Mouse (Mus musculus): ENCODE measurements around the gene Cybc1.
A peak's percentile ranks its signal among the peaks of the same experiment; 100 is the strongest.

Cybc1 gene

GRCm38 (mm10) chr11:121231191-121231590 lies 2.1 kb upstream of the Cybc1 start:
- no peaks in the 10 kb centered on the region for H3K27me3 ChIP-seq (ENCODE audit: control insufficient read depth, insufficient read depth, low read length, poor library complexity, severe bottlenecking)
- no peak for DNase-seq (ENCODE audit: low read depth, low spot score)
- H3K36me3 ChIP-seq (ENCODE audit: control insufficient read depth, insufficient read depth, low read length, poor library complexity, severe bottlenecking) = peaks cover 5% of the 10 kb centered on the region; the same call in 1 of the 2 replicates

GRCm38 (mm10) chr11:121228129-121229017 lies 749 bp downstream of the Cybc1 start:
- peaks cover 14% of the 10 kb centered on the region for H3K36me3 ChIP-seq (ENCODE audit: control insufficient read depth, insufficient read depth, low read length, poor library complexity, severe bottlenecking)
- no peaks in the 10 kb centered on the region for H3K27me3 ChIP-seq (ENCODE audit: control insufficient read depth, insufficient read depth, low read length, poor library complexity, severe bottlenecking)
- DNase-seq (ENCODE audit: low read depth, low spot score) = peak; percentile 93

GRCm38 (mm10) chr11:121221321-121222010 lies 7.7 kb downstream of the Cybc1 start:
- DNase-seq (ENCODE audit: low read depth, low spot score) = no peak
- Histone ChIP-seq H3K27me3 (ENCODE audit: control insufficient read depth, insufficient read depth, low read length, poor library complexity, severe bottlenecking) (no peaks in the 10 kb centered on the region), H3K36me3 (ENCODE audit: control insufficient read depth, insufficient read depth, low read length, poor library complexity, severe bottlenecking) (peaks cover 14% of the 10 kb centered on the region)

GRCm38 (mm10) chr11:121220771-121221170 lies 8.4 kb downstream of the Cybc1 start:
- Histone ChIP-seq H3K36me3 (ENCODE audit: control insufficient read depth, insufficient read depth, low read length, poor library complexity, severe bottlenecking) (peaks cover 14% of the 10 kb centered on the region), H3K27me3 (ENCODE audit: control insufficient read depth, insufficient read depth, low read length, poor library complexity, severe bottlenecking) (no peaks in the 10 kb centered on the region)
- DNase-seq (ENCODE audit: low read depth, low spot score) = no peak

- H3K36me3 ChIP-seq (ENCODE audit: control insufficient read depth, insufficient read depth, low read length, poor library complexity, severe bottlenecking) = peaks cover 14% of the 10 kb centered on the region
- H3K27me3 ChIP-seq (ENCODE audit: control insufficient read depth, insufficient read depth, low read length, poor library complexity, severe bottlenecking) = no peaks in the 10 kb centered on the region
- DNase-seq (ENCODE audit: low read depth, low spot score) = no peak
These were observed 9.3 kb downstream of the Cybc1 start for GRCm38 (mm10) chr11:121219776-121220175.

GRCm38 (mm10) chr11:121216831-121217230 lies 12.3 kb downstream of the Cybc1 start:
- H3K36me3 ChIP-seq (ENCODE audit: control insufficient read depth, insufficient read depth, low read length, poor library complexity, severe bottlenecking) = no peaks in the 10 kb centered on the region

GRCm38 (mm10) chr11:121204161-121205006 lies 24.7 kb downstream of the Cybc1 start, which contains the start of the genes Hexdc and Ogfod3:
Gene Hexdc, plus strand, starts transcription at chr11:121204433.
Gene Ogfod3, minus strand, starts transcription at chr11:121204711.
- DNase-seq (ENCODE audit: low read depth, low spot score) = peak; percentile 98
- H3K27me3 ChIP-seq (ENCODE audit: control insufficient read depth, insufficient read depth, low read length, poor library complexity, severe bottlenecking) = no peaks in the 10 kb centered on the region
- H3K36me3 ChIP-seq (ENCODE audit: control insufficient read depth, insufficient read depth, low read length, poor library complexity, severe bottlenecking) = peaks cover 3% of the 10 kb centered on the region; the same call in 1 of the 2 replicates

More at GRCm38 (mm10) chr11:121216831-121217230, 12.3 kb downstream of the Cybc1 start:
- no peaks in the 10 kb centered on the region for H3K27me3 ChIP-seq (ENCODE audit: control insufficient read depth, insufficient read depth, low read length, poor library complexity, severe bottlenecking)
- no peak for DNase-seq (ENCODE audit: low read depth, low spot score)

GRCm38 (mm10) chr11:121203859-121204160 lies 25.3 kb downstream of the Cybc1 start:
- DNase-seq (ENCODE audit: low read depth, low spot score) = no peak
- Histone ChIP-seq H3K36me3 (ENCODE audit: control insufficient read depth, insufficient read depth, low read length, poor library complexity, severe bottlenecking) (peaks cover 3% of the 10 kb centered on the region; the same call in 1 of the 2 replicates), H3K27me3 (ENCODE audit: control insufficient read depth, insufficient read depth, low read length, poor library complexity, severe bottlenecking) (no peaks in the 10 kb centered on the region)

- DNase-seq (ENCODE audit: low read depth, low spot score) = peak; percentile 70
- H3K36me3 ChIP-seq (ENCODE audit: control insufficient read depth, insufficient read depth, low read length, poor library complexity, severe bottlenecking) = no peaks in the 10 kb centered on the region
These were observed 27.5 kb downstream of the Cybc1 start for GRCm38 (mm10) chr11:121201436-121202198.

GRCm38 (mm10) chr11:121200781-121201180 lies 28.3 kb downstream of the Cybc1 start:
- Histone ChIP-seq H3K36me3 (ENCODE audit: control insufficient read depth, insufficient read depth, low read length, poor library complexity, severe bottlenecking) (no peaks in the 10 kb centered on the region), H3K27me3 (ENCODE audit: control insufficient read depth, insufficient read depth, low read length, poor library complexity, severe bottlenecking) (no peaks in the 10 kb centered on the region)
- DNase-seq (ENCODE audit: low read depth, low spot score) = no peak

More at GRCm38 (mm10) chr11:121201436-121202198, 27.5 kb downstream of the Cybc1 start:
- H3K27me3 ChIP-seq (ENCODE audit: control insufficient read depth, insufficient read depth, low read length, poor library complexity, severe bottlenecking) = no peaks in the 10 kb centered on the region

- H3K27me3 ChIP-seq (ENCODE audit: control insufficient read depth, insufficient read depth, low read length, poor library complexity, severe bottlenecking) = no peaks in the 10 kb centered on the region
- no peak for DNase-seq (ENCODE audit: low read depth, low spot score)
- no peaks in the 10 kb centered on the region for H3K36me3 ChIP-seq (ENCODE audit: control insufficient read depth, insufficient read depth, low read length, poor library complexity, severe bottlenecking)
These were observed 29.3 kb downstream of the Cybc1 start for GRCm38 (mm10) chr11:121199851-121200250.

GRCm38 (mm10) chr11:121198622-121199021 lies 30.5 kb downstream of the Cybc1 start:
- Histone ChIP-seq H3K27me3 (ENCODE audit: control insufficient read depth, insufficient read depth, low read length, poor library complexity, severe bottlenecking) (no peaks in the 10 kb centered on the region), H3K36me3 (ENCODE audit: control insufficient read depth, insufficient read depth, low read length, poor library complexity, severe bottlenecking) (no peaks in the 10 kb centered on the region)
- no peak for DNase-seq (ENCODE audit: low read depth, low spot score)

- Histone ChIP-seq H3K36me3 (ENCODE audit: control insufficient read depth, insufficient read depth, low read length, poor library complexity, severe bottlenecking) (no peaks in the 10 kb centered on the region), H3K27me3 (ENCODE audit: control insufficient read depth, insufficient read depth, low read length, poor library complexity, severe bottlenecking) (no peaks in the 10 kb centered on the region)
- no peak for DNase-seq (ENCODE audit: low read depth, low spot score)
These were observed 35.7 kb downstream of the Cybc1 start for GRCm38 (mm10) chr11:121193415-121193814.

- no peaks in the 10 kb centered on the region for H3K36me3 ChIP-seq (ENCODE audit: control insufficient read depth, insufficient read depth, low read length, poor library complexity, severe bottlenecking)
- DNase-seq (ENCODE audit: low read depth, low spot score) = no peak
- H3K27me3 ChIP-seq (ENCODE audit: control insufficient read depth, insufficient read depth, low read length, poor library complexity, severe bottlenecking) = no peaks in the 10 kb centered on the region
These were observed 36.4 kb downstream of the Cybc1 start for GRCm38 (mm10) chr11:121192742-121193141.
